Mouse (Mus musculus): ENCODE measurements around the gene Sowahb. TPM values are rescaled to one million over a fixed set of nuclear protein-coding genes. Genes with fewer than 3 reads are reported as not detected.

The Sowahb gene
- total RNA-seq (2023): not detected in 2 replicates

DNA sequence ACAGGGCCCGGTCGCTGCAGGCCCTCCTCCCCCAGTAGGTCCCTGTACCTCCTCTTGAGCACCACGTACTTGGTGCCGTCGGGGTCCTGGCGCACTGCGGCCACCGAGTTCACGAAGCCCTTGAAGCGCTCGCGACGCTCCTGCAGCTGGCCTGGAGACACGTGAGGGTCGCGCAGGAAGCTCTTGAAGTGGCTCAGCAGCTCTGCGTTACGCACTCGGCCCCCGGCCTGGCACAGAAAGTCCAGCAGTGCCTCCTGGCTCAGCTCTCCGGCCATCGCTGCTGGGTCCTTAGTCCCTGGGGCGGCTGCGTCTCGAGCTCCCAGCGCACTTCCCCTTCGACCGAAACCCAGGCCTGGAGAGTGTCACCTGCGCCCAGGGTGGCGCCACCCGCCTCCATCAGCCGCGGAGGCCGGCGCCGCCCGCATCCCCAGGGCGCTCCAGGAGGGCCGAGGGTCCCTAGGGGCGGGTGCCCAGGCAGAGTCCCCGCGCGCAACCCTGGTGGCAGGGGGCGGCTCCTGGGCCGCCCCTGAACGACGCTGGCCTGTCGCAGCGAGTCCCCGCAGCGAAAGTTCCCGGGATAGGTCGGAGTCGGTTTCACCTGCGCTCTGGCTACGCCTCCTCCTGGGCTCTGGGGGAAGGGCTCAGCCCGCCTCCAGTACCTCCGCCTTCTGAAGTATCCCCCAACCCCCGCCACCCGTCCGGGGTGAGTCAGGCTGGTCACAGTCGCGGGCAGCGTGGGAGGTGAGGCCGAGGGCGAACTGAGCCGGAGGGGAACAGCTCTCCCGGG lies at the start of gene Sowahb:
Gene Sowahb, minus strand, starts transcription at position 439 of the 787 bp plus-strand sequence.

DNA sequence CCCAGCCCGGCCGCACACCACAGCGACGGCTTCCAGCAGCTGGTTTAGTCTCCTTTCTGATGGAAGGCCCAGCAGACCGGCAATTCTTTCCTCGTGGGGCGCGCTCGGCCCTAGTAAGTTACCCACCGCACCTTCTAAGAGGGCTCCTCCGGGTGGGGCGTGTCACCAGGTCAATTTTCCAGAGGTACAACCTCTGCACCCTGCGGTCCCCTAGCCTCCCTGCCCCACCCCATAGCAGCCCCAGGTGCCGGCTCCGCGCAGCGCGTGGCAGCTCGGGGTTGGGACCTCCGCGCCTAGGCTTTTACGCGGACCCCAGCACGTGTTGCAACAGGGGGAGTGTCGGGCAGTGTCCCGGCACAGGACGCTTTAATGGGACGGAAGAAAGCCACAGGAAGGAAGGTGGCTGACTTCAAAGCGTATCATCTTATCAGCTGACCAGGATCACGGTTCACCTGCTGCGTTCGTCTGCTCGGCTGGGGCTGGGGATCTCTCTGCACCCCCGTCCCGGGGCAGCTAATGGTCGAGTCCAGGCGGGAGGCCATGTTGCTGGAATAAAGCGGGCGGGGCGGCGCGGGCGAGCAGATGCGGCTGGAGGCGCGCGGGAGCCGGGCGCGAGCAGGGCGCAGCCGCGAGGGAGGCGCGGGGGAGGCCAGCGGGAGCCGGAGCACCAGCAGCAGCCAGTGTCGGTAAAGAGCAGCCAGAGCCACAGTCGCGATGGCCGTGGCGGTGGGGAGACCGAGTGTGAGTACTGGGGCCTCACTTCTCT lies 48.2 kb upstream of the Sowahb start, which contains the start of gene Sept11:
Gene Sept11, plus strand, starts transcription at position 581 of the 766 bp plus-strand sequence.

Other genes starting within 250 kb of the Sowahb start
- gene Sept11, start 48.4 kb upstream of the Sowahb start, total RNA-seq (2023): 30.3 and 31.3 TPM in 2 replicates
- gene Ccni, start 161.5 kb upstream of the Sowahb start, total RNA-seq (2023): 167 and 198 TPM in 2 replicates
- gene 2010109A12Rik, start 161.5 kb upstream of the Sowahb start, total RNA-seq (2023): 0.91 and 1.3 TPM in 2 replicates
- 122 and 175 TPM in 2 replicates for gene Ccng2, start 222.2 kb upstream of the Sowahb start, total RNA-seq (2023)